In the genomic region with DNA sequence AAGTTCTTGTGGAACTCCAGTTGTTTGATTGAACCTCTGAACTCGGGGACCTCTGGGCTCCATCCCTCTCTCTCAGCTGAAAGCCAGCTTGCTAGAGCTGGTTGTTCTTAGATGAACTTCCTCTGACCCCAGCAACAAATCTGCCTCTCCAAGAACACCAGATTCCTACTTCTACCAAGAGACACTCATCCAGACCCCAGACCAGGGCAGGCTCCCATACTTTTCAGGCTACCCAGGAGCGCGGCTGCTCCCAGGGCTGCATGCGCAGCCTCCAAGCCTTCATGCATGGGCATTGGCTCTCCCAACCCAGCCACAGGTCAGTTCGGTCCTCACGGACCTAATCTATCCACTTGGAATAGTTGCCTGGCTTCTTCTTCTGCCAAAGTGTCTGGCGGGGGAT, we compare ENCODE assay signal across 8 mouse cellular contexts. TPM values are rescaled to one million over a fixed set of nuclear protein-coding genes. Genes with fewer than 3 reads are reported as not detected.
DNase-seq lines count a peak whose midpoint lies in the region; ATAC-seq lines count a peak whose summit lies in the region.

A gene (plus strand): TSS at position 217 of the 400 bp plus-strand sequence.

- no peaks in the 10 kb centered on the region for H3K36me3 ChIP-seq in heart, embryonic 12.5 days
- no peaks in the 10 kb centered on the region for H3K36me3 ChIP-seq in limb, embryonic 13.5 days

- H3K9ac ChIP-seq in heart, embryonic 12.5 days: no peak within 1 kb of the TSS
- H3K9ac ChIP-seq in limb, embryonic 13.5 days: no peak within 1 kb of the TSS

- WGBS in heart, embryonic 12.5 days: 41% methylated on average over 7 of the region's 7 CpGs
- 65% methylated on average over 7 of the region's 7 CpGs for WGBS in limb, embryonic 13.5 days

- no peak for ATAC-seq in heart, embryonic 12.5 days (ENCODE audit: insufficient number of reproducible peaks, low FRiP score)
- no peak for ATAC-seq in limb, embryonic 13.5 days (ENCODE audit: low FRiP score, low read depth)
- ATAC-seq in erythroblast, adult 5-6 weeks (replicated peaks; ENCODE audit: low FRiP score, poor library complexity, severe bottlenecking): no peak

- H3K27ac ChIP-seq in heart, embryonic 12.5 days (ENCODE audit: poor library complexity, severe bottlenecking): no peak within 1 kb of the TSS
- H3K27ac ChIP-seq in limb, embryonic 13.5 days: 0 out of 2 replicates have a peak within 1 kb of the TSS, but pooled peaks have one; percentile 28

- peaks cover 13% of the 10 kb centered on the region for H3K4me1 ChIP-seq in heart, embryonic 12.5 days (replicated peaks)
- peaks cover 10% of the 10 kb centered on the region; the same call in 1 of the 2 replicates for H3K4me1 ChIP-seq in limb, embryonic 13.5 days

- no peak within 1 kb of the TSS for H3K4me3 ChIP-seq in heart, embryonic 12.5 days
- no peak within 1 kb of the TSS for H3K4me3 ChIP-seq in limb, embryonic 13.5 days

- H3K27me3 ChIP-seq in heart, embryonic 12.5 days (replicated peaks): no peaks in the 10 kb centered on the region
- H3K27me3 ChIP-seq in limb, embryonic 13.5 days: no peaks in the 10 kb centered on the region

- H3K4me2 ChIP-seq in heart, embryonic 12.5 days: no peak within 1 kb of the TSS
- no peak within 1 kb of the TSS for H3K4me2 ChIP-seq in limb, embryonic 13.5 days (replicated peaks)

- intact Hi-C loops in heart, postnatal 25 days (cut with DNase I): no loop called here

- DNase-seq in heart, adult 18-20 months: no peak
- no peak for DNase-seq in adrenal gland, postnatal 36 days
- no peak for DNase-seq in heart, postnatal 25 days (ENCODE audit: low spot score)
- DNase-seq in thymus, postnatal 25 days: no peak
- DNase-seq in urinary bladder, adult 18-20 months (ENCODE audit: low spot score in 2 of 2): no peak

- no peaks in the 10 kb centered on the region for H3K9me3 ChIP-seq in heart, embryonic 12.5 days (replicated peaks)
- H3K9me3 ChIP-seq in limb, embryonic 13.5 days: no peaks in the 10 kb centered on the region

RNA-seq across cellular contexts. Expression of the gene that starts here (rescaled TPM):
- polyA plus RNA-seq in heart, embryonic 12.5 days (2016; fragmentation: Nextera tagmentation; extraction: Ambion mirVana): 3,424 and 3,742 TPM in 2 replicates
- total RNA-seq in heart, adult 18-20 months (2021): 1 to 10 TPM; 5.4 to 6.8 TPM
- total RNA-seq in adrenal gland, postnatal 36 days (2021): 10 to 100 TPM; 54.1 to 68.9 TPM
- total RNA-seq in heart, postnatal 25 days (2021): 10 to 100 TPM; 12.3 to 15.2 TPM
- 1,770 and 1,957 TPM in 2 replicates for polyA plus RNA-seq in limb, embryonic 13.5 days (2015; fragmentation: Nextera tagmentation; extraction: Ambion mirVana)
- not detected in 2 replicates for total RNA-seq in erythroblast, adult 5-6 weeks (2015; ENCODE audit: low replicate concordance)
- not detected in 2 replicates for total RNA-seq in erythroblast, adult 5-6 weeks (2017; ENCODE audit: low replicate concordance)

Comparison
In these comparisons a context has a peak if more than half of its experiments do, and no peak if none do; other contexts are left out.
1. RNA of the gene that starts here (total RNA-seq): 54.1 to 68.9 TPM in adrenal gland, postnatal 36 days, 12.3 to 15.2 TPM in heart, postnatal 25 days and 5.4 to 6.8 TPM in heart, adult 18-20 months; not detected in erythroblast, adult 5-6 weeks; every median in the first group is over 4 times any median in the second.